Mouse (Mus musculus) lung, adult 2 months (tissue): ENCODE data around the gene Mertk.
A peak's percentile ranks its signal among the peaks of the same experiment; 100 is the strongest.

Experiments used
- CTCF ChIP-seq: fragments of 200-500 bp; IDR thresholded peaks from 2 replicates; pipeline ENCODE4 v1.5.1; 2011; ENCODE audit warnings: mild to moderate bottlenecking, low read length, control low read depth; ENCODE audit not compliant: insufficient read depth
- POLR2A ChIP-seq: fragments of 200-500 bp; IDR thresholded peaks from 2 replicates; pipeline ENCODE4 v1.6.1; 2011; ENCODE audit warnings: low read depth, mild to moderate bottlenecking, control low read depth, low read length, borderline replicate concordance; ENCODE audit errors: extremely low read depth

- TF ChIP-seq POLR2A (peak; percentile 63; the same call in 1 of the 2 replicates), CTCF (peak; percentile 26; the same call in 1 of the 2 replicates)
These were observed 118.6 kb downstream of the Mertk start for GRCm38 (mm10) chr2:128817387-128817785.
